Mouse (Mus musculus) CD4-positive, CD25-positive, alpha-beta regulatory T cell, adult 2 months (primary cell): Measurements from ENCODE around the gene Tekt1.

Experiments
- DNase-seq: peaks from one replicate; pipeline ENCODE4 v3.0.0-alpha.2; 2012; ENCODE audit warnings: low read depth, low spot score

The Tekt1 gene

DNA sequence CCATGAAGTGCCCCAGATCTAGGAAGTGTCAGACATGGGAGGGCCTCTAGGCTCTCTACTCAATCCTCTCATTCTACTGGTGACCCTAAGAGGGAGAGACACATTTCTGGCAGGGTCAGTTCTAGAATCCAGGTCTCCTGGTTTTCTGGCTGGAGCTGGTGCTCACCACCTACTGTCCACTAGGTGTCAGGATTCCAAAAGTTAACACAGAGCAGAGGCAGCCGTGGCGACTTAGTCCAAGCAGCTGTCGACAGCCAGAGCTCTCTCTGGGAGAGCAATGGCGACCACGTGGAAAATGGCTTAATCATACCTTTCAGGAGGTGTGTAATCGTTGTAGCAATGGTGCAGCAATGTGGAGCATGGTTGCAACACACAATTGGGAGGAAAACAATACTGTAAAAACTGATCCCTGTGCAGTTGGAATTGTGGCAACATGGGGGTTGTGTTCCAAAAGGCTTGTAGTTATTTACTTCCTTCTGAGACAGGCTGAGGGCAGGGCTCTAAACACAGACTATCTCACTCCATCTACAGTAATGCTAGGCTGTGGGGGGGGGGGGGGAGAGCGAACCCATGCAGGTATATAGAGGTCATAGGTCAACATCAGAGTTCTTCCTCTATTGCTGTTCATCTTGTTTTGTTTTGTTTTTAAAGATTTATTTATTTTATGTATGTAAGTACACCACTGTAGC is 19.5 kb downstream of the Tekt1 start:
- DNase-seq, result peak; percentile 57

DNA sequence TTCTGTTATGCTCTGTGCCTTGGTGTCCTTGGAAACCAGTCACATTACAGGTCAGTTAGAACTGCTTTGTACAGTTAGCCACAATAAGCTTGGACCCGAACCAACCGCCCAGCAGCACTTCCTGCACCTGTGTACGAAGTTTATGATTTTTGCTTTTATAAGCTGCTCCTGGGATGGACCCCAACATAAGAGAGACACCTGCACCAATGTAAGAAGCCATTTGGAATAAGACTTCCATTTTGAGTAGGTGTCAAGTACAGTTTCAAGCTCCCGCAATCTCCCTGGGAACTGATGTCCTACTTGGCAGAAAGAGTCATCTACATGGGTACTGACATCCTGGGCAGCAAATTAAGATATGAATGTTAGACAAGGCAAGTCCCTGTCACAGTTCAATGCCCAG is 22.5 kb downstream of the Tekt1 start:
- no peak for DNase-seq

DNA sequence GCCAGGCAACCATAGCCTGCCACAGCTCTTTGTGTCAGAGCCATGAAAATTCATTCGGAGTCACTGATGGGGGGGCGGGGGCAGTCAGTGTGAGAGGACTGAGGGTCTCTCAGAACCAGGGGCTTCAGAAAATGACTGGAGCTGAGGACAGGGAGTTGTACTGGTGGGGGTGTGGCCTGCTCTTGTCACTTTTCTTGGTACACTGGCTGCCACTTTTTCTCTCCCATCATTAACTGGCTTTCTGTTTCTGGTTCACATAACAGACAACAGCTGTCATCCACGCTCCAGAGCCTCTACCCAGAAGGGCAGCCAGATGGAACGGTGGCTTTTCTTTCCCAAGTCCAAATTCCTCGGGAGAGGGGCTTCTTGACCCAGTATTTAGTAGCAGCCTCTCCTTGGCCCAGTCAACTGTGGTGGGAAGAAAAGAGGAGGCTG is 23.8 kb downstream of the Tekt1 start:
- DNase-seq, result no peak

DNA sequence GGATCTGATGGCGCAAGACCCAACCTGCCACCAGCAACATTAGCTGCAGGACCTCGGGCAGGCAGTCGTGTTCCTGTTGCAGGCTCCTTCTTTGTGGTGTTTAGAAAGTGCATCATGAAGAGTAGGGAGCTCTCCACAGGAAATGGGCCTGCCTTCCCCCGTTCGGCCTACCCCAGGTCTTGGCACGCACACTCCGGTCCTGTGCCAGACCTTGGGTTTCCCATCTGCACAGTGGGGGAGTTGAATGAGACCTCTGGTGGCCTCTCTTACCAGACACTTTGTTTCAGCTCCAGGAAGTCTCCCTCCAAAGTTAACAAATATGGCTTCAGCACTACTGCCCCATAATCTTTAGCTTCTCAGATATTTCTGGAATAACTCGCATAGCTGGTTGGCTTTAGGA is 25.5 kb downstream of the Tekt1 start:
- no peak for DNase-seq

DNA sequence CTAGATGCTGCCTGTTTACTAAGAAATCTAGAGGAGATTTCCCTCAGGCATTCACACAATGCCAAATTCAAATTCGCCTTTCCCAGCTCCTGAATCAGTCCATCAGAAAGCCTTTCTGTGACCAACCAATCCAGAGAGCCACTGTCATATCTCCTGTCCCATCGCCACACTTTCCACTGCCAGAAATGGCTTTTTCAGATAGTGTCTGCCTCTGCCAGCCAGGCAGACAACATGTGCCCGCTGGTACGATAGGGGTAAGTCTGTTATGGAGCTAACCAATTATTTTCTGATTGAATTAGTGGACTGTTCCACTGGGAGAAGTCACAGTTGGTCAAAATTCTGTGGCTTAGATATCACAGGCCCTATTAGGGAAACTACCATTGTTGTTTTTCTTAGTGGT is 27.6 kb downstream of the Tekt1 start:
- DNase-seq, result no peak

DNA sequence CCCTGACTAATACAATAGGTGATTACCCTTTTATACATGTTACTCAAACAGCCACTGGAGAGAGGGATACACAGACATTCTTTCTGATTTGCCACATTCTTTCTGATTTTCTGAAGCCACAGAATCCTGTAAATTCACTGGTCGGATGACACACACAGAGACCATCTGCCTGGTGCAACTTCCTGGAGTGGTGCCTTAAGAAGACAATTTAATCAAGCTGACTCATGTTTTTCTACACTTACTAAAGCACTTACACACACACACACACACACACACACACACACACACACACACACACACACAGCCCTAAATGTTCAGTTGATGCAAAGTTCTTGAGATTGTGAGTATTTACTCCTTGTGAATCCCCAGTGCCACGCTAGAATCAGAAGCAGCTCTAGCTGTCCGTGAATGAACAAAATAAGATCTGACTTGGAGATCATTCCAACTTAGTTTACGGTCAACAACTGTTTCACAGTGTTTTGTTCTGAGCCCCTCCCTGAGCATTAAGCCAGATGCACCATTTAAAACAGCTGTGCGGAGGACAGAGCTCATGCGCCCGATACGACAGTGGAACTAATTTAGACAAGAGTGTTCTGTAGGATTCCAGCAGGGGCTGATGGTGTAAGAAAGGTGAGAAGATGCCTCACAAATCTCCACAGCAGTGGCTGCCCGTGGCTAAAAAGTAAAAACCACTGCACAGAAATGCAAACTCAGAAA is 29.1 kb downstream of the Tekt1 start:
- no peak for DNase-seq

DNA sequence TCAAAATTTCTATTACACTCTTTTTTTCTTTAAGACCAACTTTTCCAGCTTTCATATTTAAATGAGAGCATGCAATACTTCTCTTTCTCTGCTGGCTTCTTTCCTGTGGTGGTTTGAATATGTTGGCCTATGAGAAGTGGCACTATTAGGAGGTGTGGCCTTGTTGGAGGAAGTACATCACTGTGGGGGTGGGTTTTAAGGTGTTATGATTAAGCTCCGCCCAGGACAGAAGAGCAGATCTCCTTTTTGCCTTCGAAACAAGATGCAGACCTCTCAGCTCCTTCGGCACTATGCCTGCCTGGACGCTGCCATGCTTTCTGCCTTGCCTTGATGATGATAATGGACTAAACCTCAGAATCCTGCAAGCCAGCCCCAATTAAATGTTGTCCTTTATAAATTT is 36.5 kb downstream of the Tekt1 start:
- no peak for DNase-seq

DNA sequence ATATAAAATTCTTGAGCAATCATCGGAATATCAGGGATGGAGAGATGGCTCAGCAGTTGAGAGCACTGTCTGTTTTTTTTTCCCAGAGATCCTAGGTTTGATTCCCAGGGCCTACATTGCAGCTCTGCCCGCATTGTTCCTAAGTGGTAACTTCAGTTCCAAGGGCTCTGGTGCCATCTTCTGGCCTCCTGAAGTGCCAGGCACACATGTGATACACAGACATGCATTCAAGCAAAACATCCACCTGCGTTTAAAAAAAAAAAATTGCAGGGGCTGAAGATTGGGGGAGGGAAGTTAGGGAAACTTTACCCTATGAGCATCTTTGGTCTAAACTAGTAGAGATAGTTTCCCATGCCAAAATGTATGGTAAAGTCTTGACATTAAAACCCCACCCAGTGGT is 37.8 kb downstream of the Tekt1 start:
- peak; percentile 50 for DNase-seq

DNA sequence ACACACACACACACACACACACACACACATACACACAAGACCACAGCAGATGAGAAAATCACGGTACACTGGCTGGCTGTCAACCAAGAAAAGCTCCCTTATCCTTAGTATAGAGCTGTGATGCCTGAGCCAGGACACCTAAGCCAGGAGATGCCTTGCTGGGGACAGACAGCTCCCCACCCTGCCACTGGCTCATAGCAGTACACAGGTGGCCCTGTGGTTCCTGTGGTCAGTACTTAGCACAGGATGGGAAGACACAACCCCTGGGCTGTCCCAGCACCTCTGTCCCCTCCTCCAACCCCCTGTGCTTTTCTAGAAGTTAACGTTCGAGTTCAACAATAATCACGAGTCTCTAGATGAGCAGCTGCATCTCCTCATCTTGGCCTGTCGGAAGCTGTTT is 44.2 kb downstream of the Tekt1 start:
- no peak for DNase-seq

DNA sequence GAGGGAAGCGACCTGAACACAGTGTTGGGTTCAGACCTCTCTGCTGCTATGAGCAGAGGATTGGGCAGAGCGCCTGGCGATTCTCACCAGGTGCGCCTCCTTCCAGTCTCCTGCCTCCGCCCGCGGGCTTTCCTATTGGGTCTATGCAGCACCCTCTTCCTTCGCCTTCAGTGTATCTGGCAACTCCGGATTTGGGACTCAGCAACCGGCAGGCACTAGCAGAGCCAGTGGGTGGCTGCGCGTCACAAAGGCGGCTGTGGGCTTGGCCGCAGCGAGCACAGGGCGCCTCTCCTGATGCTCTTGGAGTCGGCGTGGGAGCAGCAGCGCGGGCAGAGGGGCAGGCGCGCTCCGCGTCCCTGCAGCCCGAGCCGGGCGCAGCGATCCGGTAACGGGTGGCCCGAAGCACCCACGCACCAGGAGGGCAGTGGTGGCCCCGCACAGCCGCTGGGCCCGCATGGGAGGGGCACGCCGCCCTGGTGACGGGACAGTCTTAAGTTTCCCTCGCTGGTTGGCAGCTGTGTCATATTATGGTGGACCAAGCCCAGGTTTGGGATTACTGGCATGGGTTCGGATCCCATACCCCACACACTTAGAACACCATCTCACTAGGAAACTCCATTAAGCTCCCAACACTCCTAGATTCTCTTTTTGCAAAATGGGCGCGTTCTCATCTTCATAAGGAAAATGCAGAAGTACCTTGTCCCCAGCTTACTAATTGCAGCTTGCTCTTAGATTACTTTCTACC is 47.9 kb downstream of the Tekt1 start, which contains the start of gene Fbxo39:
TSS of gene Fbxo39 (plus strand) at position 294 of the 745 bp plus-strand sequence.
- DNase-seq, result no peak

DNA sequence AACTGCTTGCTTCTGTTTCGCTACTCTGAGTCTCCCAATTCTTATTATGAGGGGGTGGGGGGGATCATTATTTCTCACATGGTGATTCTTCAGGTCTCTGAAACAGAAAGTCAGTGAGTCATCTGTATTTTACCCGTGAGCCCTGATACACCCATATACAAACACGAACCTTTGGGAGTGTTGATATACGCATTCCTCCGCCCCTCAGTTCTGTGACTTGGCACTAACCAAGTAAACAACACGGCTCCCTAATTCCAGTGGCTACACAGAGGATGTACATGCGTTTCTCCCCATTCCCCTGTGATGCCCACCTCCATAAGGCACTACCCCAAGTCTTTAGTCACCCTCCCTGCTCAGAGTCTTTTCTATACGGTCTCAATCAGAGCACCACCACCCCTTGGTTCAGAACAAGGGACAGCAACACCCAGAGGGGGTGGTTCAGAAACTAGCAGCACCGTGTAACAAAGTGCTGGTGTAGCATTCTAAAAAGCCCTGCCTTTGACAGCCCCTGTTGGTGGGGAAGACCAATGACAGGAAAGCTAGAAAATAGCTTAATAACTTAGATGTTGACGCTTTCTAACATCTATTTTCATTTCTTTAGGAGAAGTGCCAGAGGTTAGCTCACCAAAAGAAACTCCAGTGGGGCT is 50.8 kb downstream of the Tekt1 start:
- no peak for DNase-seq

DNA sequence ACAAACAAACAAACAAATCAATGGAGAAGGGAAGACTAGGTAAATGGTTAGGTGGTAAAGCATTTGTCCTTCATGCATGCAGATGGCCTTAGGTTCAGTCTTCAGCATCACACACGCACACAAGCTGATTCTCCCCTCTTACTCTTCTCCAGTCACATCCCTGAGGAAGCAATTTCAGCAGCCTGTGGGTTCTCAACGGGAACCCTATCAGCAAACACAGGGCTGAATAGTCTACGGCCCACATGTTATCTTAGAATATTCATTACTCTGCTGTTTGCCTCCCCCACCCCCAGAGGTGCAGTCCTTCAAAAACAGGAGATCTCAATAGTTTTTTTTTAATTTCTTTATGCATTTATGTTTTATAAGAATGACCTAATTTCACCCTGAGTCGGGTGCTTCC is 51.8 kb downstream of the Tekt1 start:
- DNase-seq, result no peak

DNA sequence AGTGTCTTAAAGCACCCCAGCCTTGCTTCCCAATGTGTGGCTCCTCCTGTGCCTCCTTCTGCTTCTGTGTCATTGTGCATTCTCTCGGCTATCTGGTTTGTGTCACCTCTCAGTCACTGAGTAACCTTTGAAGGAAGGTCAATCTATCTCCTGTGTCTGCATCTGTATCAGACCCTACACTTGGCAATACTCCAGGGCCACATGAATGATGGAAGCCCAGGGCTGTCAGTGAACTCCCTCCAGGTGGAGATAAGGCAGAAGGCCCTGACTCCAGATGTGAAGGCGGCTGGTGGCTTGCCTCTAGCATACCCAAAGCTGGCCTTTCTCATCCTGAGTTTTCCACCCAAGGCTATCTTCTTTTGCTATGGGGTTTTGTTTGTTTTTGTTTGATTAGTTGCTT is 53.3 kb downstream of the Tekt1 start:
- DNase-seq, result no peak

DNA sequence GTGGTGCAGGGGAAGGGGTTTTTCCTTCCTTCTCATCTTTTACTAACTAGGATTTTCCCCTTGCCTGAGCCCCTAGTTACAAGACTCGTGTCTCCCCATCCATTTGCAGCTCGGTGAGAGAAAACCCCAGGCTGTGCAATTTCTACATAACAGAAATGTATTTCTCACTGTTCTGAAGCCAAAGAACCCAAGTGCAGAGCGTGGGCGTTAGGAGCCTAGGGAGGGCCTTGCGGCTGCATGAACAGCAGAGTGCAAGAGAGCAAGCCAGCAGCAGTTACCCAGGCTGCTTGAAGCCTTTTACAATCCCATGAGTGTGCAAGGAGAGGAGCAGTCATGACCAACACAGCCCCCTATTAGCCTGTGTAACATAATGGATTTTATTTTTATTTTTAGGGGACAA is 54.8 kb downstream of the Tekt1 start:
- no peak for DNase-seq

DNA sequence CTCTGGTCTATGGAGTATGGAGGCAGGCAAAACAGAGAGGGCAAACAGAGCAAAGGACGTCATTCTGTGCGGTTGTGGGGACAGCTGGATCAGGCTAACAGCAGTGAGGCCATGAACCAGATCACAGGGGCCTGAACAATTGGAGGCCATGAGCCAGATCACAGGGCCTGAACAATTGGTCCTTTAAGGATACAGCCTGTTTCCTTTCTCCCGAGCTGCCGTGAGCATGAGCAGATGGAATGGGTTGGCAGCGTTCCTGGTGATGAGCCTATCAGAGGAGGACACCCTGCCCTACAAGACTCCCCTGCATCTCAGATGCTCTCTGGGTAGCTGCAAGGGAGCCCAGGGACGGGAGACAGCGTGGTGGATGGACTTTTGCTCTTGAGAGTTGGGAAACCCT is 60.0 kb downstream of the Tekt1 start:
- DNase-seq, result no peak

DNA sequence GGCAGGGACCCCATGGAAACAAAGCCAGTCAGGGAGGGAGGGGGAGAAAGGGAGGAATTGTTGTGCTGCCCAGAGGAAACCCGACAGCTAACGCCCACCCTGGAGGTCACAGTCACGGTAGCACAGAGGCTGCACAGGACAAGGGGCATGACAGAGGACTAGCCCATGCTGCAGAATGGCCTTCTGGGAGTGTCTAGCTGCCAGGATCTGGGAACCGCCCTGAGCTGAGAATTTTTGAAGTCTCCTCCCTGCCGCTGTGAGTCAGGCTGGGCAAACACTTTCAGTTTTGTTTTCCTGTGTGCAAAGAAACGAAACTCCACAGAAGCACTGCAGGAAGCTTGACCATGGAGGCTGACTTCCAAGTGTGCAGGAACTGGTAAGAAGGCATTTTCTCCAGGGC is 60.9 kb downstream of the Tekt1 start, which contains the start of gene Xaf1:
TSS of gene Xaf1 (plus strand) at position 296 of the 400 bp plus-strand sequence.
- peak; percentile 76 for DNase-seq
